Comparison of ENCODE assay signal across 12 mouse cellular contexts in genomic region chr16:25052917-25053343, GRCm38 (mm10).
DNase-seq lines count a peak whose midpoint lies in the region; ATAC-seq and TF ChIP-seq lines count a peak whose summit lies in the region.
"Had no signal": no experiment of that assay in that cellular context is flagged by ENCODE, and none has a peak within 500 bp of the region (broad histone marks: within the 10 kb centered on the region; RNA-seq: fewer than 3 reads in every experiment).

No protein-coding gene starts in this region.

- no peak overlapping the region for H3K4me2 ChIP-seq in heart, embryonic 11.5 days
- no peak overlapping the region for H3K4me2 ChIP-seq in liver, embryonic 12.5 days
- H3K4me2 ChIP-seq: limb, embryonic 12.5 days; neural tube, embryonic 13.5 days had no signal

- H3K27me3 ChIP-seq in heart, adult 2 months (ENCODE audit: control insufficient read depth, insufficient read depth, low read length) = no peaks in the 10 kb centered on the region
- no peaks in the 10 kb centered on the region for H3K27me3 ChIP-seq in heart, embryonic 11.5 days (ENCODE audit: control insufficient read depth, insufficient read depth, low read length)
- H3K27me3 ChIP-seq in liver, embryonic 12.5 days (replicated peaks) = peaks cover 1% of the 10 kb centered on the region; the same call in 1 of the 2 replicates
- H3K27me3 ChIP-seq: limb, embryonic 12.5 days had no signal

- ATAC-seq in heart, embryonic 11.5 days (replicated peaks; ENCODE audit: insufficient number of reproducible peaks, low FRiP score, low TSS enrichment) = no peak
- peak; percentile 58 for ATAC-seq in CD4-positive, CD25-positive, alpha-beta regulatory T cell, adult 4 months
- peak; percentile 63; the same call in 1 of the 2 replicates for ATAC-seq in liver, embryonic 12.5 days
- peak; percentile 97 for ATAC-seq in monocyte, adult 5-6 weeks (replicated peaks; ENCODE audit: insufficient number of reproducible peaks, low FRiP score, low TSS enrichment, poor library complexity, severe bottlenecking)
- ATAC-seq: forebrain, embryonic 16.5 days had no signal

- no peak overlapping the region for H3K9ac ChIP-seq in heart, adult 2 months (ENCODE audit: low read depth, low read length)
- H3K9ac ChIP-seq in heart, embryonic 11.5 days (ENCODE audit: low read depth, low read length) = no peak overlapping the region
- H3K9ac ChIP-seq in liver, embryonic 12.5 days = no peak overlapping the region
- H3K9ac ChIP-seq: limb, embryonic 12.5 days; neural tube, embryonic 13.5 days had no signal

- H3K4me1 ChIP-seq in heart, adult 2 months (ENCODE audit: control insufficient read depth, insufficient read depth, low read length) = peaks cover 12% of the 10 kb centered on the region
- H3K4me1 ChIP-seq in heart, embryonic 11.5 days (ENCODE audit: control insufficient read depth, insufficient read depth, low read length) = peaks cover 8% of the 10 kb centered on the region
- peaks cover under 1% of the 10 kb centered on the region; the same call in 1 of the 2 replicates for H3K4me1 ChIP-seq in liver, embryonic 12.5 days
- H3K4me1 ChIP-seq: limb, embryonic 12.5 days had no signal

- TF ChIP-seq EP300 in heart, adult 2 months (IDR thresholded peaks at IDR 0.05; ENCODE audit: insufficient read depth, low read depth, low read length) = 0 out of 2 replicates have a peak, but pooled peaks have one; percentile 34

- no peak for DNase-seq in heart, adult 2 months
- no peak for DNase-seq in right cerebral cortex, adult 2 months (ENCODE audit: low spot score in 2 of 2)
- DNase-seq in ovary, adult 18-20 months (ENCODE audit: low spot score) = no peak
- DNase-seq in thymus, postnatal 36 days = no peak
- DNase-seq: kidney, postnatal 10 days had no signal

- intact Hi-C loops in heart, adult 2 months (cut with DNase I) = loop anchor here (10.0 kb wide), 1 partner anchor 78 kb away; no protein-coding TSS in a partner anchor

- no peak for TF ChIP-seq CTCF in heart, adult 2 months (IDR thresholded peaks at IDR 0.05)

- no peaks in the 10 kb centered on the region for H3K36me3 ChIP-seq in heart, adult 2 months (ENCODE audit: control insufficient read depth, insufficient read depth, low read length)
- no peaks in the 10 kb centered on the region for H3K36me3 ChIP-seq in heart, embryonic 11.5 days (ENCODE audit: control insufficient read depth, insufficient read depth, low read length)
- no peaks in the 10 kb centered on the region for H3K36me3 ChIP-seq in liver, embryonic 12.5 days
- H3K36me3 ChIP-seq: limb, embryonic 12.5 days; neural tube, embryonic 13.5 days had no signal

- WGBS in heart, adult 2 months = 26% methylated on average over 5 of the region's 5 CpGs
- 46% methylated on average over 5 of the region's 5 CpGs for WGBS in heart, embryonic 11.5 days (ENCODE audit: insufficient replicate concordance)
- 6% methylated on average over 5 of the region's 5 CpGs for WGBS in liver, embryonic 12.5 days (ENCODE audit: insufficient replicate concordance)

- no peak for TF ChIP-seq POLR2A in heart, adult 2 months (IDR thresholded peaks at IDR 0.05; ENCODE audit: insufficient read depth, low read depth, low read length)

- H3K79me2 ChIP-seq in heart, adult 2 months (replicated peaks; ENCODE audit: control insufficient read depth, insufficient read depth, low read length) = no peaks in the 10 kb centered on the region

- no peaks in the 10 kb centered on the region for H3K9me3 ChIP-seq in heart, embryonic 11.5 days (replicated peaks; ENCODE audit: control insufficient read depth, low read length)
- no peaks in the 10 kb centered on the region for H3K9me3 ChIP-seq in liver, embryonic 12.5 days (replicated peaks)
- H3K9me3 ChIP-seq: limb, embryonic 12.5 days; neural tube, embryonic 13.5 days had no signal

- H3K27ac ChIP-seq in heart, adult 2 months = peak overlapping the region; percentile 7
- H3K27ac ChIP-seq in heart, embryonic 11.5 days (ENCODE audit: low read depth, low read length) = no peak overlapping the region
- 0 out of 2 replicates have a peak overlapping the region, but pooled peaks have one; percentile 20 for H3K27ac ChIP-seq in liver, embryonic 12.5 days
- H3K27ac ChIP-seq: limb, embryonic 12.5 days; neural tube, embryonic 13.5 days had no signal

- H3K4me3 ChIP-seq in heart, adult 2 months = no peak overlapping the region
- H3K4me3 ChIP-seq in heart, embryonic 11.5 days (ENCODE audit: low read depth, low read length) = no peak overlapping the region
- no peak overlapping the region for H3K4me3 ChIP-seq in liver, embryonic 12.5 days
- H3K4me3 ChIP-seq: limb, embryonic 12.5 days; neural tube, embryonic 13.5 days had no signal
